Mouse (Mus musculus) neutrophil, adult 83 days (primary cell): ENCODE measurements around the gene Shox2. TPM values are rescaled to one million over a fixed set of nuclear protein-coding genes. Genes with fewer than 3 reads are reported as not detected.

Experiments
- total RNA-seq, 2 experiments: library from RNA; stranded (reverse); gene quantifications; one replicate each; pipeline ENCODE4 v1.2.4; 2023

Shox2 gene
- under 1 TPM; 0.20 to 0.28 TPM for total RNA-seq

GRCm38 (mm10) chr3:66981706-66982105 lies at the start of gene Shox2:
Gene Shox2, minus strand, starts transcription at chr3:66981771.

GRCm38 (mm10) chr3:66981101-66981661 lies 390 bp downstream of the Shox2 start, which contains the start of gene Rsrc1:
Gene Rsrc1, plus strand, starts transcription at chr3:66981390.

Other genes starting within 250 kb of the Shox2 start
- 10 to 100 TPM; 15.1 to 17.5 TPM for gene Rsrc1, start 381 bp downstream of the Shox2 start, total RNA-seq